Mouse (Mus musculus) limb, embryonic 11.5 days (tissue): ENCODE results near the gene Ube4a. TPM values are rescaled to one million over a fixed set of nuclear protein-coding genes. Genes with fewer than 3 reads are reported as not detected.

ENCODE experiments used
- ATAC-seq: fragments of 200-750 bp; cut with Nextera tagmentation; 2 replicates; pipeline ENCODE4 v1.8.0; 2017; ENCODE audit warnings: low read depth; ENCODE audit not compliant: insufficient number of reproducible peaks, low FRiP score, low TSS enrichment
- DNase-seq: peaks from one replicate; pipeline ENCODE4 v3.0.0-alpha.2; 2015; ENCODE audit warnings: low spot score
- H3K27ac ChIP-seq: fragments of 300-500 bp; sonication (generic); replicated peaks from 2 replicates; pipeline ENCODE4 v1.5.1; 2014; ENCODE audit warnings: low read depth, mild to moderate bottlenecking, low read length
- H3K27me3 ChIP-seq: fragments of 300-500 bp; sonication (generic); 2 replicates; pipeline ENCODE4 v1.6.1; 2014; ENCODE audit warnings: mild to moderate bottlenecking, low read length, mixed read lengths; ENCODE audit not compliant: control insufficient read depth, insufficient read depth
- H3K36me3 ChIP-seq: fragments of 300-500 bp; sonication (generic); 2 replicates; pipeline ENCODE4 v1.6.1; 2014; ENCODE audit warnings: mild to moderate bottlenecking, low read length, moderate library complexity, mixed read lengths; ENCODE audit not compliant: control insufficient read depth, insufficient read depth
- H3K4me1 ChIP-seq: fragments of 300-500 bp; sonication (generic); 2 replicates; pipeline ENCODE4 v1.6.1; 2014; ENCODE audit warnings: low read length, mixed read lengths; ENCODE audit not compliant: control insufficient read depth, insufficient read depth
- H3K4me2 ChIP-seq: fragments of 300-500 bp; sonication (generic); 2 replicates; pipeline ENCODE4 v1.6.1; 2014; ENCODE audit warnings: low read depth, mild to moderate bottlenecking, moderate library complexity; ENCODE audit not compliant: severe bottlenecking
- H3K4me3 ChIP-seq: fragments of 300-500 bp; sonication (generic); 2 replicates; pipeline ENCODE4 v1.5.1; 2014; ENCODE audit warnings: low read depth, low read length
- H3K9ac ChIP-seq: fragments of 300-500 bp; sonication (generic); 2 replicates; pipeline ENCODE4 v1.6.1; 2014; ENCODE audit warnings: mild to moderate bottlenecking, low read length
- H3K9me3 ChIP-seq: fragments of 300-500 bp; sonication (generic); 2 replicates; pipeline ENCODE4 v1.6.1; 2016; ENCODE audit warnings: low read length; ENCODE audit not compliant: control insufficient read depth
- WGBS: fragments of 180-500 bp; shearing (Covaris S2); extraction: QIAGEN DNeasy Blood & Tissue Kit; methylation state at CpG from one replicate; pipeline ENCODE4 v1.1.7; 2014; 5-methylcytosine and 5-hydroxymethylcytosine counted together
- polyA plus RNA-seq: library from polyadenylated mRNA; unstranded; fragments of >200 nt; fragmentation: Nextera tagmentation; extraction: Ambion mirVana; gene quantifications from 2 replicates; pipeline ENCODE4 v1.2.1, GENCODE M21; 2014

Ube4a gene
- polyA plus RNA-seq, 1 experiment from 2014 or later = 31.6 TPM

- Histone ChIP-seq H3K36me3 (no peaks in the 10 kb centered on the region), H3K9me3 (no peaks in the 10 kb centered on the region), H3K9ac (no peak overlapping the region), H3K27me3 (no peaks in the 10 kb centered on the region), H3K4me1 (no peaks in the 10 kb centered on the region), H3K4me3 (no peak overlapping the region), H3K4me2 (no peak overlapping the region), H3K27ac (no peak overlapping the region)
- no peak for ATAC-seq
- no peak for DNase-seq
- WGBS = 69% methylated on average over 14 of the region's 14 CpGs
These were observed 20.9 kb upstream of the Ube4a start for GRCm38 (mm10) chr9:44986242-44986781.

GRCm38 (mm10) chr9:44985721-44986161, 20.3 kb upstream of the Ube4a start:
- no peak overlapping the region for H3K4me2 ChIP-seq
- 85% methylated on average over 3 of the region's 3 CpGs for WGBS
- H3K9me3 ChIP-seq = no peaks in the 10 kb centered on the region
- no peak overlapping the region for H3K9ac ChIP-seq
- H3K27ac ChIP-seq = no peak overlapping the region
- no peaks in the 10 kb centered on the region for H3K36me3 ChIP-seq
- ATAC-seq (no peak), DNase-seq (no peak)
- H3K27me3 ChIP-seq = no peaks in the 10 kb centered on the region
- H3K4me3 ChIP-seq = no peak overlapping the region
- no peaks in the 10 kb centered on the region for H3K4me1 ChIP-seq

- H3K4me1 ChIP-seq = no peaks in the 10 kb centered on the region
- H3K9ac ChIP-seq = no peak overlapping the region
- no peaks in the 10 kb centered on the region for H3K36me3 ChIP-seq
- DNase-seq = no peak
- no peak overlapping the region for H3K4me3 ChIP-seq
- WGBS = 81% methylated on average over 2 of the region's 2 CpGs
- no peak overlapping the region for H3K4me2 ChIP-seq
- no peak for ATAC-seq
- H3K27ac ChIP-seq = no peak overlapping the region
- H3K27me3 ChIP-seq = no peaks in the 10 kb centered on the region
- no peaks in the 10 kb centered on the region for H3K9me3 ChIP-seq
These were observed 17.6 kb upstream of the Ube4a start for GRCm38 (mm10) chr9:44983001-44983400.

GRCm38 (mm10) chr9:44982531-44982930, 17.1 kb upstream of the Ube4a start:
- ATAC-seq (no peak), DNase-seq (no peak)
- Histone ChIP-seq H3K27ac (no peak overlapping the region), H3K4me3 (no peak overlapping the region), H3K9ac (no peak overlapping the region), H3K36me3 (no peaks in the 10 kb centered on the region), H3K9me3 (no peaks in the 10 kb centered on the region), H3K4me2 (no peak overlapping the region), H3K27me3 (no peaks in the 10 kb centered on the region), H3K4me1 (no peaks in the 10 kb centered on the region)
- 89% methylated on average over 3 of the region's 3 CpGs for WGBS

GRCm38 (mm10) chr9:44982081-44982480, 16.7 kb upstream of the Ube4a start:
- H3K27ac ChIP-seq = no peak overlapping the region
- no peaks in the 10 kb centered on the region for H3K9me3 ChIP-seq
- H3K4me1 ChIP-seq = no peaks in the 10 kb centered on the region
- no peaks in the 10 kb centered on the region for H3K27me3 ChIP-seq
- H3K9ac ChIP-seq = no peak overlapping the region
- H3K4me2 ChIP-seq = no peak overlapping the region
- H3K36me3 ChIP-seq = no peaks in the 10 kb centered on the region
- DNase-seq (no peak), ATAC-seq (no peak)
- no peak overlapping the region for H3K4me3 ChIP-seq
- 91% methylated on average over 8 of the region's 8 CpGs for WGBS

GRCm38 (mm10) chr9:44981676-44982075, 16.3 kb upstream of the Ube4a start, which contains the start of gene Cd3d:
Cd3d (plus strand) TSS chr9:44981786.
- no peaks in the 10 kb centered on the region for H3K4me1 ChIP-seq
- no peak within 1 kb of the TSS for H3K9ac ChIP-seq
- no peaks in the 10 kb centered on the region for H3K36me3 ChIP-seq
- ATAC-seq (no peak), DNase-seq (no peak)
- 80% methylated on average over 4 of the region's 4 CpGs for WGBS
- H3K27me3 ChIP-seq = no peaks in the 10 kb centered on the region
- no peak within 1 kb of the TSS for H3K4me3 ChIP-seq
- H3K27ac ChIP-seq = no peak within 1 kb of the TSS
- no peaks in the 10 kb centered on the region for H3K9me3 ChIP-seq
- no peak within 1 kb of the TSS for H3K4me2 ChIP-seq

GRCm38 (mm10) chr9:44981104-44981503, 15.7 kb upstream of the Ube4a start:
- DNase-seq = no peak
- no peak overlapping the region for H3K4me2 ChIP-seq
- no peak overlapping the region for H3K9ac ChIP-seq
- H3K9me3 ChIP-seq = no peaks in the 10 kb centered on the region
- no peak for ATAC-seq
- H3K36me3 ChIP-seq = no peaks in the 10 kb centered on the region
- H3K4me3 ChIP-seq = no peak overlapping the region
- no peaks in the 10 kb centered on the region for H3K27me3 ChIP-seq
- whole genome bisulfite sequencing = 88% methylated on average over 2 of the region's 2 CpGs
- H3K4me1 ChIP-seq = no peaks in the 10 kb centered on the region
- H3K27ac ChIP-seq = no peak overlapping the region

GRCm38 (mm10) chr9:44980242-44980641, 14.8 kb upstream of the Ube4a start, which contains the start of gene Cd3g:
Cd3g (minus strand) TSS chr9:44980431.
- H3K4me3 ChIP-seq = no peak within 1 kb of the TSS
- no peaks in the 10 kb centered on the region for H3K4me1 ChIP-seq
- H3K27ac ChIP-seq = no peak within 1 kb of the TSS
- H3K27me3 ChIP-seq = no peaks in the 10 kb centered on the region
- WGBS = 68% methylated on average over 3 of the region's 3 CpGs
- DNase-seq (no peak), ATAC-seq (no peak)
- no peak within 1 kb of the TSS for H3K9ac ChIP-seq
- no peaks in the 10 kb centered on the region for H3K9me3 ChIP-seq
- H3K36me3 ChIP-seq = no peaks in the 10 kb centered on the region
- no peak within 1 kb of the TSS for H3K4me2 ChIP-seq

- H3K4me3 ChIP-seq = no peak overlapping the region
- WGBS = 83% methylated on average over 7 of the region's 7 CpGs
- H3K27ac ChIP-seq = no peak overlapping the region
- ATAC-seq (no peak), DNase-seq (no peak)
- H3K9ac ChIP-seq = no peak overlapping the region
- H3K4me2 ChIP-seq = no peak overlapping the region
- no peaks in the 10 kb centered on the region for H3K36me3 ChIP-seq
- H3K27me3 ChIP-seq = no peaks in the 10 kb centered on the region
- H3K4me1 ChIP-seq = no peaks in the 10 kb centered on the region
- no peaks in the 10 kb centered on the region for H3K9me3 ChIP-seq
These were observed 14.4 kb upstream of the Ube4a start for GRCm38 (mm10) chr9:44979806-44980205.
